ENCODE assay signal across 8 mouse cellular contexts in genomic region chr19:53087268-53088143, GRCm38 (mm10). TPM values are rescaled to one million over a fixed set of nuclear protein-coding genes. Genes with fewer than 3 reads are reported as not detected.
DNase-seq lines count a peak whose midpoint lies in the region; ATAC-seq and TF ChIP-seq lines count a peak whose summit lies in the region.

No protein-coding gene starts in this region.

- peak overlapping the region; percentile 40 for H3K4me2 ChIP-seq in embryonic facial prominence, embryonic 14.5 days (ENCODE audit: low read depth, low read length)
- peak overlapping the region; percentile 27 for H3K4me2 ChIP-seq in neural tube, embryonic 13.5 days

- peak; percentile 34 to 43 for DNase-seq in cerebellum, postnatal 14 days
- no peak for DNase-seq in cerebellum, adult 2 months
- no peak for DNase-seq in embryonic facial prominence, embryonic 14.5 days (ENCODE audit: low spot score)
- peak; percentile 50 for DNase-seq in liver, adult 2 months (ENCODE audit: extremely low read depth, low read depth, low spot score)
- DNase-seq in frontal cortex, postnatal 10 days (ENCODE audit: low spot score in 2 of 2) = no peak
- DNase-seq in right cerebral cortex, postnatal 4 days = no peak

- H3K4me3 ChIP-seq in cerebellum, adult 2 months (replicated peaks; ENCODE audit: insufficient read depth, low read depth, low read length) = no peak overlapping the region
- no peak overlapping the region for H3K4me3 ChIP-seq in embryonic facial prominence, embryonic 14.5 days (ENCODE audit: low read depth, low read length)
- H3K4me3 ChIP-seq in liver, adult 2 months (ENCODE audit: insufficient read depth, low read depth, low read length) = no peak overlapping the region
- H3K4me3 ChIP-seq in neural tube, embryonic 13.5 days = no peak overlapping the region

- H3K4me1 ChIP-seq in cerebellum, adult 2 months (ENCODE audit: control insufficient read depth, insufficient read depth, low read length) = peaks cover 14% of the 10 kb centered on the region; the same call in 1 of the 2 replicates
- H3K4me1 ChIP-seq in embryonic facial prominence, embryonic 14.5 days (ENCODE audit: control insufficient read depth, insufficient read depth, low read length) = peaks cover 28% of the 10 kb centered on the region
- no peaks in the 10 kb centered on the region for H3K4me1 ChIP-seq in liver, adult 2 months (ENCODE audit: control insufficient read depth, insufficient read depth, low read length)
- H3K4me1 ChIP-seq in neural tube, embryonic 13.5 days (replicated peaks) = peaks cover 14% of the 10 kb centered on the region; the same call in 1 of the 2 replicates

- H3K27ac ChIP-seq in cerebellum, adult 2 months (ENCODE audit: insufficient read depth, low read length) = no peak overlapping the region
- H3K27ac ChIP-seq in embryonic facial prominence, embryonic 14.5 days (replicated peaks; ENCODE audit: low read depth, low read length) = peak overlapping the region; percentile 73
- peak overlapping the region; percentile 79 for H3K27ac ChIP-seq in liver, adult 2 months (replicated peaks; ENCODE audit: insufficient read depth, low read depth, low read length)
- H3K27ac ChIP-seq in neural tube, embryonic 13.5 days (replicated peaks) = peak overlapping the region; percentile 54

- no peaks in the 10 kb centered on the region for H3K79me2 ChIP-seq in liver, adult 2 months (ENCODE audit: control insufficient read depth, insufficient read depth, low read length)

- H3K9me3 ChIP-seq in embryonic facial prominence, embryonic 14.5 days (ENCODE audit: control insufficient read depth, low read length) = 0 out of 2 replicates have a peak, but pooled peaks cover 5% of the 10 kb centered on the region
- H3K9me3 ChIP-seq in neural tube, embryonic 13.5 days = no peaks in the 10 kb centered on the region

- no peak for TF ChIP-seq POLR2A in cerebellum, adult 2 months (IDR thresholded peaks at IDR 0.05; ENCODE audit: borderline replicate concordance, insufficient read depth, low read length)
- TF ChIP-seq POLR2A in liver, adult 2 months (IDR thresholded peaks at IDR 0.05; ENCODE audit: extremely low read depth, insufficient read depth, low read length) = no peak

- 0 out of 2 replicates have a peak, but pooled peaks have one; percentile 16 for ATAC-seq in embryonic facial prominence, embryonic 14.5 days (ENCODE audit: low read depth)
- peak; percentile 42 to 51; a peak in 2 of 4 replicates for ATAC-seq in hematopoietic stem cell, adult 5-6 weeks (replicated peaks in 1 of 2; ENCODE audit: insufficient read depth in 1 of 2, low FRiP score in 2 of 2, low TSS enrichment in 1 of 2, low read depth in 1 of 2, poor library complexity in 2 of 2, severe bottlenecking in 2 of 2)
- no peak for ATAC-seq in neural tube, embryonic 13.5 days (ENCODE audit: low read depth)

- H3K9ac ChIP-seq in embryonic facial prominence, embryonic 14.5 days (ENCODE audit: low read depth, low read length) = 0 out of 2 replicates have a peak overlapping the region, but pooled peaks have one; percentile 2
- H3K9ac ChIP-seq in liver, adult 2 months (ENCODE audit: low read depth, low read length) = 0 out of 2 replicates have a peak overlapping the region, but pooled peaks have one; percentile 21
- no peak overlapping the region for H3K9ac ChIP-seq in neural tube, embryonic 13.5 days

- no peaks in the 10 kb centered on the region for H3K36me3 ChIP-seq in embryonic facial prominence, embryonic 14.5 days (ENCODE audit: control insufficient read depth, insufficient read depth, low read length)
- no peaks in the 10 kb centered on the region for H3K36me3 ChIP-seq in liver, adult 2 months (ENCODE audit: control insufficient read depth, insufficient read depth, low read length)
- no peaks in the 10 kb centered on the region for H3K36me3 ChIP-seq in neural tube, embryonic 13.5 days

- 46% methylated on average over 25 of the region's 25 CpGs for WGBS in cerebellum, adult 2 months
- WGBS in embryonic facial prominence, embryonic 14.5 days = 16% methylated on average over 25 of the region's 25 CpGs
- WGBS in liver, adult 2 months = 17% methylated on average over 25 of the region's 25 CpGs
- WGBS in neural tube, embryonic 13.5 days = 41% methylated on average over 25 of the region's 25 CpGs

- no peak for TF ChIP-seq CTCF in cerebellum, adult 2 months (IDR thresholded peaks at IDR 0.05; ENCODE audit: borderline replicate concordance, insufficient read depth, low read depth, low read length)
- TF ChIP-seq CTCF in liver, adult 2 months (IDR thresholded peaks at IDR 0.05; ENCODE audit: low read depth, low read length) = no peak

- no peaks in the 10 kb centered on the region for H3K27me3 ChIP-seq in cerebellum, adult 2 months (ENCODE audit: control insufficient read depth, insufficient read depth, low read length)
- no peaks in the 10 kb centered on the region for H3K27me3 ChIP-seq in embryonic facial prominence, embryonic 14.5 days (replicated peaks; ENCODE audit: control insufficient read depth, insufficient read depth, low read length)
- H3K27me3 ChIP-seq in liver, adult 2 months (ENCODE audit: control insufficient read depth, insufficient read depth, low read length) = peaks cover 8% of the 10 kb centered on the region; the same call in 1 of the 2 replicates
- H3K27me3 ChIP-seq in neural tube, embryonic 13.5 days = no peaks in the 10 kb centered on the region

RNA-seq across cellular contexts. Expression of gene Xpnpep1, which starts 47.5 kb away (rescaled TPM):
- polyA plus RNA-seq in cerebellum, adult 2 months (2012; rRNA removed) = 58.8 and 60.5 TPM in 2 replicates
- 148 and 169 TPM in 2 replicates for polyA plus RNA-seq in embryonic facial prominence, embryonic 14.5 days (2014; fragmentation: Nextera tagmentation; extraction: Ambion mirVana)
- 31.7 and 51.9 TPM in 2 replicates for total RNA-seq in hematopoietic stem cell, adult 5-6 weeks (2017)
- total RNA-seq in liver, adult 2 months (2014; rRNA removed) = 38.3 and 38.4 TPM in 2 replicates
- polyA plus RNA-seq in liver, adult 2 months (2012; rRNA removed) = 37.1 and 38.8 TPM in 2 replicates
- 129 and 132 TPM in 2 replicates for polyA plus RNA-seq in neural tube, embryonic 13.5 days (2015; fragmentation: Nextera tagmentation; extraction: Ambion mirVana)

RNA-seq across cellular contexts. Expression of gene Add3, which starts 52.7 kb away (rescaled TPM):
- 80.2 and 89.4 TPM in 2 replicates for polyA plus RNA-seq in cerebellum, adult 2 months (2012; rRNA removed)
- polyA plus RNA-seq in embryonic facial prominence, embryonic 14.5 days (2014; fragmentation: Nextera tagmentation; extraction: Ambion mirVana) = 76.2 and 89.1 TPM in 2 replicates
- total RNA-seq in hematopoietic stem cell, adult 5-6 weeks (2017) = 67.0 and 67.7 TPM in 2 replicates
- total RNA-seq in liver, adult 2 months (2014; rRNA removed) = 10.9 and 12.1 TPM in 2 replicates
- polyA plus RNA-seq in liver, adult 2 months (2012; rRNA removed) = 4.0 and 4.3 TPM in 2 replicates
- polyA plus RNA-seq in neural tube, embryonic 13.5 days (2015; fragmentation: Nextera tagmentation; extraction: Ambion mirVana) = 35.6 and 39.2 TPM in 2 replicates

Comparison
In these comparisons a context has a peak if more than half of its experiments do, and no peak if none do; other contexts are left out.
1. DNase-seq: peak in cerebellum, postnatal 14 days (2 of 2) and liver, adult 2 months (single experiment); none in cerebellum, adult 2 months (0 of 2), embryonic facial prominence, embryonic 14.5 days (single experiment), frontal cortex, postnatal 10 days (0 of 2) and right cerebral cortex, postnatal 4 days (single experiment).